Mouse (Mus musculus) layer of hippocampus, postnatal 10 days (tissue): ENCODE data around the gene Ss18l2. TPM values are rescaled to one million over a fixed set of nuclear protein-coding genes. Genes with fewer than 3 reads are reported as not detected.

ENCODE experiments used
- DNase-seq, 2 experiments: peaks; one replicate each; pipeline ENCODE4 v3.0.0; 2021; ENCODE audit warnings: low spot score in 2 of 2
- long read RNA-seq: library from polyadenylated mRNA; stranded (forward); transcript quantifications from one replicate; pipeline ENCODE4 v2.0.0, GENCODE M21; 2023
- total RNA-seq, 2 experiments: library from RNA; stranded (reverse); gene quantifications; 2 replicates each; pipeline ENCODE4 v1.2.3; 2021

Ss18l2 gene
- total RNA-seq, result 10 to 100 TPM; 80.7 to 87.9 TPM
- long read RNA-seq, transcript Ss18l2-203 (2 exons, 1,175 nt), result minor isoform, 51 of 158 reads
- long read RNA-seq, transcript Ss18l2-207 (1 exons, 2,354 nt), result major isoform, 60 of 158 reads
- long read RNA-seq, transcript Ss18l2-201 (3 exons, 577 nt), result minor isoform, 43 of 158 reads
- long read RNA-seq, partial matches to known transcripts, result 0 of 158 reads
- long read RNA-seq, other reads (novel, unspliced or antisense), result 0 of 158 reads

- peak; percentile 96 to 97 for DNase-seq
Observed at GRCm38 (mm10) chr9:121709898-121710583, at the start of gene Ss18l2. Gene Ss18l2, plus strand, starts transcription at chr9:121710329.

DNA sequence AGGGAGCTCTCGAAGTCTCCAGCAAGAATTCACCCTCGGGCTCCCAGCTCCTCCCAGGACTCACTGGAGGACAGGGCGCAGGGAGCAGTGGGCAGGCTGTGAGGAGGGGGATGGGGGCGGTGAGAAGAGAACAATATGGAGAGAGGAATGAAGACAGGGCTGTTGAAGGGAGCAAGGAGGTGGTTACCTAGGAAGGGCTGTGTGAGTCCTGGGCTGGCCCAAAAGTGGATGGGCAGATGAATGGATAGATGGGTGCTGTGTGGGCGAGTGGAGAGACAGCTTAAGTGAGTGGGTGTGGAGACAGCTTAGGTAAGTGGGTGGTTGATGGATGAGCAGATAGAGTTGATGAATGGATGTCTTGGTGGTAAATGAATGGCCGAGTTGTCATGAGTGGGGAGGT is 46.7 kb upstream of the Ss18l2 start:
- no peak for DNase-seq

DNA sequence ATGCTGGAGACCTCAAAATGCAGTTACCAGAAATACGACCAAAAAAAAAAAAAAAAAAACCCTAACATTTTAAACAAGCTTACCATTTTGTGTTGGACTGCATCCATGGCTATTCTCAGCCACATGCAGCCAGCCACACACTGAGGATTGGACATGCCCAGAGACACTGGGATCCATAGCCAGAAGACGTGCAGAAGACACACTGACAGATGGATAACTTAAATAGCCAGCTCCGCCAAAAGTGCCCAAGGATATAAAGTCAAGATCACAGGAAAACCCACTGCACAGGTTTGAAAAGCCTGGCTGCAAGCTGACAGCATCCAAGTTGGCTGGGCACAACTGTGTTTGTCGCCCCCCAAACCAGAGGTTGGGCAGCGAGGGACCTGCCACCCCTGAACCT is 46.0 kb upstream of the Ss18l2 start:
- no peak for DNase-seq

DNA sequence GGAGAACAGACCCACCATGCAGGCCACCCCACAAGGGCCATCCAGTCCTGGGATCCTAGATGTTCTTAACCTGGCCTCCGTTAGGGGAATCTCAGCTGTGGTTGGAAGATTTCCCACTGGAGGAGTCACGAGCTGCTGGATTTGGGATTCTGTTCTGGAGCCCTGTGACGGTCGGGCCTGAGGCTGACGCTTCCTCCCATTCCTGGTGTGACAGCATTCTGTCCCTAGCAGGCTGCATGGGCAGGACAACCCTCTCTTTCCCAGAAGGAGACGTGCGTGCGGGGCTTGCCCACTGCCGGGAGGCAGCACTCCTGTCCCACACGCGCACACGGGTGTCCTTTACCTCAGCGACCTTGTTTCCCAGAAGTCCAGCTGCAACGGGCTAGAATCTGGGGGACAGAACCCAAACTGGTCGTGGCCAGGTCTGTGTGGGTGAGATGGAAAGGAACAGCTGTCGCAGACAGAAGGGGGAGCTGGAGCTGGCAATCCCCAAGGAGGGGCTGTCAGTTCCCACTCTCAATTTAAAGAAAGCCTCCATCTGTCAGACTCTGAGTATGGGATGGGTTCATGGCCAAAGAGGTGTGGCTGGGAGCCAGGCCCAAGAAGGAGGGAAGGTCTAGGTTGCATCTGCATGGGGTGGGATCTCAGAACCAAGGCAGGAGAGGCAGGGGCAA is 43.0 kb upstream of the Ss18l2 start:
- DNase-seq, result peak in 1 of 2 experiments; percentile 34

DNA sequence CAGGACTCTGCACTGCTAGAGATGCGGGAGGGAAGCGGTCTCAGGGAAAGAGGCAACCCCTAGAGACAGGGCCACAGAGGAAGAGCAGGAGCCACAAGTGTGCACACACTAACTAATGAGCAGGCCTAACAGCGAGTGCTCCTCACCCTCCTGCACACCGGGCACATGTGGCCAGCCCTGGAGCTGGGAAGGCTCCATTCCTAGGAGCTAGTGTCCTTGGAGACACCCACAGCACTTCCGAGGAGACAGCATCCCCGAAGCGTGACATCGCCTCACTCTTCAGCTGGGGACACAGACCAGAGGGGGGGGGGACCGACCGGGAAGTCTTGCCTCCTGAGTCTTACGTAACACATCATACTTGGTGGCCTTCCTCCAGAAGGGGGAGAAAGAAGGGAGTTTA is 42.3 kb upstream of the Ss18l2 start:
- no peak for DNase-seq

DNA sequence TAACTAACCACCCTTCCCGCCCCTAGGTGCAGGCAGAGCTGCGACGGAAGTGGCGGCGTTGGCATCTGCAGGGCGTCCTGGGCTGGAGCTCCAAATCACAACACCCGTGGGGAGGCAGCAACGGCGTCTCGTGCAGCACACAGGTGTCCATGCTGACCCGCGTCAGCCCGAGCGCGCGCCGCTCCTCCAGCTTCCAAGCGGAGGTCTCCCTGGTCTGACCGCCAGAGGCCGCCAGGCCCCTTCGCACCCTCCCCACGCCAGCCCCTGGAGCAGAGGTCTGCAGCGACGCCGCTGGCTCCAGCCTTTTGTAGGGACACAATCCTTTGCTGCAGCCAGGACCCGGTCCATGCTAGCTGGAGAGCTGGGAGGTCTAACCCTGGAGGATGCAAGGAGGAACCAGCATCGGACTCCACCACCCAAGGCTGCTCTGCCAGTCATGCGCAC is 40.8 kb upstream of the Ss18l2 start:
- DNase-seq, result peak; percentile 60 to 70

DNA sequence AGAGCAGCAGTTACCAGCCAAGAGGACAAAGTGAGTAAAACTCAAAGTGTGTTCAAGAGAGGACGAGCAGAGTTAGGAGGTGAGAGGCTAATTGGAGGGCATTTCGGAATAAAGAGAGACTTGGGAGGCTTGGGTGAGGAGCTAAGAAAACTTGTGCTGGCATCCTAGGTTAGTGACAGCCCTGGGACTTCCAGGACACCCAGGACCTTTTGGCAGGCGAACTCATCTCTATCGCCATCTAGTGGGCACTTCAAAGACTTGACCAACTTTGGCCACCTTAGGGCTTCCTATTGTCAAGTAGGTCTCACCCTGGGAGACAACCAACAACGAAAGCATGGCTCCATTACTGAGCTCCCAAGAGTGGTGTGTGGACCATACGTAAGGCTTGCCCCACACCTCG is 38.8 kb upstream of the Ss18l2 start:
- DNase-seq, result peak in 1 of 2 experiments; percentile 52

- DNase-seq, result no peak
Observed at GRCm38 (mm10) chr9:121672311-121672710, 37.8 kb upstream of the Ss18l2 start.

DNA sequence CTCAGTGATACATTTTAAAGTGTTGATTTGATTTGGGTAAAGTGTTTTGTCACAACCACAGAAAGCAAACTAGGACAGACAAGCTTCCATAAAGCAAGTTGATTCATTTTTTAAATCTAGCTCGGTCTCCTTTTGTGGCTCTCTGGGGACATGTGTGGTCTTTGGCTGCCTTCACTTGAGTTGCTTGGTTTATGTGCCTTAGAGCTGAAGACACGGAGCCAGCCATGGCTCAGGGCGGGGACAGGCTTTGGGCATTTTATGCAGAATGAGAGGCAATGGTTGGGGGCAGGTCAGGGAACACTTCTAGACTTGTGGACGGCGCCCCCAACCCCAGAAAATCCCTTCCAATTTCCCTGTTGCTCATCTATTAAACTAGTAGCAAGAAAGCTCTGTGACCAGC is 36.4 kb upstream of the Ss18l2 start:
- no peak for DNase-seq

GRCm38 (mm10) chr9:121675011-121675410 is 35.1 kb upstream of the Ss18l2 start:
- no peak for DNase-seq

DNA sequence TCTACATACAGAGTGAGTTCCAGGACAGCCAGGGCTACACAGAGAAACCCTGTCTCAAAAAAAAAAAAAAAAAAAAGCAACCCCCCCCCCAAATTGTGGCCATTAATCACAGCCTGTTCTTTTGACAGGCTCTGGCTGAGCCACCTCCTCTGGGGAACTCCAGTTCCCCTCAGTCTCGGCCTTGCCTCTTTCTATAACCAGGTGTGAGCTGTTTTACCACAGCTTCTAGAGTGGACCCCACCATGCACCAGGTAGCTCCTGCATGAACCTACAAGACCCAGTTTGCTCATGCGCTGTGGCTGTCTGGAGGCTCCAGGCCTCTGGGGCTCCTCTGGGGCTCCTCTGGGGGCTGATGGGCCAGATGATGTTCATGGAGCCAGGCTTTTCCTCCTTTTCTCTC is 34.6 kb upstream of the Ss18l2 start:
- no peak for DNase-seq

DNA sequence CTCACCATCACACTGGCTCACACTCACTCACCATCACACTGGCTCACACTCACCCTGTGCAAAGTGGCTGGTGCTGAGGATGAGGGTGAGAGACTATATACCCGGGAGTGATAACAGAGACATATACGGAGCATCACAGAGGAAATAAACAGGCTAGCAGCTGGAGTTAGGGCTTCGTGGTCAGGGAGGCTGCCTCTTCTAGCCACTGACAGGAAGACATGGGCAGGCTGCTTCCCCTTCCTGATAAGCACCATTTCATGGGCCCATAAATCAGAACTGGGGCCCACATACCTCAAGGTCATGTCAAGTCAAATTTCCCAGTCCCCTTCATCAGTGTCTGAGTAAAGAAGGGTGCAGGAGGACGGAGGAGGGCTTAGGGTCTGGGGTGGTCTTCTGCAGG is 33.1 kb upstream of the Ss18l2 start:
- no peak for DNase-seq

GRCm38 (mm10) chr9:121677476-121677875 is 32.7 kb upstream of the Ss18l2 start:
- DNase-seq, result no peak

- DNase-seq, result peak; percentile 60 to 66
Observed at GRCm38 (mm10) chr9:121679549-121679948, 30.6 kb upstream of the Ss18l2 start.

DNA sequence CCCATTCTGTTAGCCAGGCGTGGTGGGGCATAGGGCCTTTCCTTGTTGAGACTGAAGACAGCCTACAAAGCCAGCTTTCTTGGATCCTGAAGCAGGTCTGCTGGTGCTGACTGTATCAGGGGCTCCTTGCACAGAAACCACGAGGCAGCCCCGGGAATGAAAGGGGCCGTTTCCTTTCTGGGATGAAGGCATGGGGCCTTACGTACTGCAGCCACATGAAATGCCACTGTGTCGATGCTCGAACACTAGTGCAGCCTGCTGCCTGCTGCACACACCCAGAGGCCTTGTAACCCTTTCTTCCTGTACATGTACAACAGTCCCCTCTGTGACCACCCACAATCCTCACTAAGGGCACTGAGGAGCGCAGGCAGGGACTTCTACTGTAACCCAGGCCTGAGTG is 28.9 kb upstream of the Ss18l2 start:
- no peak for DNase-seq

- no peak for DNase-seq
Observed at GRCm38 (mm10) chr9:121682037-121682680, 28.0 kb upstream of the Ss18l2 start.

- DNase-seq, result no peak
Observed at GRCm38 (mm10) chr9:121684702-121685101, 25.4 kb upstream of the Ss18l2 start.

- DNase-seq, result peak; percentile 47 to 66
Observed at GRCm38 (mm10) chr9:121690200-121690651, 19.9 kb upstream of the Ss18l2 start.

DNA sequence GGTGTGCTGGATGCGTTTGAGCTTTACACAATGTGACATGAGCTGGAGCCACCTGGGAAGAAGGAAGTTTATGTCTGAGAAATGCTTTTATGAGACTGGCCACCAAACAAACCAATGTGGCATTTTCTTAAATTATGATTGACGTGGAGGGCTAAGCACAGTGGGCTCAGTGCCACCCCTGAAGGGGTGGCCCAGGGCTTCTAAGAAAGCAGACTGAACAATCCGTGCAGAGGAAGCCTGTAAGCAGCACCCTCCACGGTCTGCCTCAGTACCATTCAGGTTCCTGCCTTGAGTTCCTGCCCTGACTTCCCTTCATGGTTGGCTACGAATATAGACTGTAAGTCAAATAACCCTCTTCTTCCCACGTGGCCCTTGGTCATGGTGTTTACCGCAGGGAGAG is 19.4 kb upstream of the Ss18l2 start:
- DNase-seq, result no peak

- no peak for DNase-seq
Observed at GRCm38 (mm10) chr9:121694736-121695135, 15.4 kb upstream of the Ss18l2 start.

DNA sequence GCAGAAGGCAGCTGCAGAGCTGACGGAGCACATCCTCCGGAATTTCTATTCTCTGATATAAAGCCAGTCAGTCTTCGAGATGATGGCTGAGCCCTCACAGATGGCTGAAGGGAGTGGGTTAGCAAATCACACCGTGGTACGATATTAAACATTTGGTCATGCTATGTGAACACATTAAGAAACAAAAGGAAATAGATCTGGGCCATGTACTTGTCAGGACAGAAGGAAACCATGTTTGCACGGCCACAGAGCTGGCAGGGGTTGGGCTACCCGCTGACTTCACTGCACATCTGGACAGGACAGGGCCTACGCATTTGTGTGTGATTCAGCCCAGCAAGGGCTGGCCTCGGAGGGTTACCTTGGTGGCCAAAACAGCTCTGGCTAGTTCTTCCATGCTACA is 13.5 kb upstream of the Ss18l2 start:
- no peak for DNase-seq
